Mouse (Mus musculus): ENCODE measurements around the gene Acsf3. TPM values are rescaled to one million over a fixed set of nuclear protein-coding genes. Genes with fewer than 3 reads are reported as not detected.

Acsf3 gene
- polyA plus RNA-seq, 1 experiment from 2014 or later = 14.6 TPM

GRCm38 (mm10) chr8:122763267-122763738, 12.0 kb upstream of the Acsf3 start:
- Histone ChIP-seq H3K27ac (replicated peaks; ENCODE audit: low read depth, low read length) (no peak overlapping the region), H3K36me3 (replicated peaks; ENCODE audit: control insufficient read depth, insufficient read depth, low read depth, low read length) (no peaks in the 10 kb centered on the region), H3K4me2 (ENCODE audit: low read depth, low read length) (no peak overlapping the region), H3K9ac (replicated peaks; ENCODE audit: low read length) (no peak overlapping the region), H3K9me3 (replicated peaks; ENCODE audit: control insufficient read depth, low read length) (no peaks in the 10 kb centered on the region), H3K27me3 (ENCODE audit: control insufficient read depth, insufficient read depth, low read length) (0 out of 2 replicates have a peak, but pooled peaks cover 2% of the 10 kb centered on the region), H3K4me3 (ENCODE audit: low read depth, low read length) (no peak overlapping the region), H3K4me1 (ENCODE audit: control insufficient read depth, insufficient read depth, low read length) (no peaks in the 10 kb centered on the region)
- no peak for DNase-seq (ENCODE audit: low spot score)
- ATAC-seq (replicated peaks; ENCODE audit: insufficient number of reproducible peaks, low FRiP score, low TSS enrichment, low read depth) = no peak
- WGBS = 82% methylated on average over 14 of the region's 14 CpGs

DNA sequence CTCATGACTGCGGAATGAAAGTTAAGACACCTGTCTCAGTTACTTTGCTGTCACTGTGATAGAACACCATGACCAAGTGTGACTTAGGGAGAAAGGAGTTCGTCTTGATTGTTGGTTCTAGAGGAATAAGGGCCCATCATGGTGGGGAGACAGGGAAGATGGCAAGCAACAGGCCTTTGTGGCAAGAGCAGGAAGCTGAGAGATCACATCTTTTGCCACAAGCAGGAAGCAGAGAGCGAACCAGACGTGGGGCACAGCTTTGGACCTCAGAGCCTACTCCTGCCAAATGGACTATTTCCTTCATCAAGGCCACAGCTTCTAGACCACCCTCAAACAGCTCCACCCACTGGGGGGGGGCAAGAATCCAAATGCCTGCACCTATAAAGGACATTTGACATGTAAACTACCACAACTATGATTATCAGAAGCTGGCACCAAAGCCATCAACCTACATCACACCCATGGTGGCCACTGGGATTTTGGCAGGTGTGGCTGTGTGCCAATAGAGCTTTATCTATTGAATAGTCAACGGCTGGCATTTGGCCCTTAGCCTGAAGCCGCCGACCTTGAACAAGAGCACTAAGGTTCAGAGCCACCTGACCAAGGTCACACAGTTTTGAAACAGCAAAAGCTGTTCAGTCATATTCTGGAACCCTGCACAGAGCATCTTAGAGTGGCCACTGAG, 10.4 kb upstream of the Acsf3 start:
- DNase-seq (ENCODE audit: low spot score) (no peak), ATAC-seq (replicated peaks; ENCODE audit: insufficient number of reproducible peaks, low FRiP score, low TSS enrichment, low read depth) (no peak)
- H3K36me3 ChIP-seq (replicated peaks; ENCODE audit: control insufficient read depth, insufficient read depth, low read depth, low read length) = no peaks in the 10 kb centered on the region
- H3K9me3 ChIP-seq (replicated peaks; ENCODE audit: control insufficient read depth, low read length) = no peaks in the 10 kb centered on the region
- no peak overlapping the region for H3K4me3 ChIP-seq (ENCODE audit: low read depth, low read length)
- 87% methylated on average over 7 of the region's 7 CpGs for WGBS
- no peak overlapping the region for H3K4me2 ChIP-seq (ENCODE audit: low read depth, low read length)
- 0 out of 2 replicates have a peak, but pooled peaks cover 2% of the 10 kb centered on the region for H3K27me3 ChIP-seq (ENCODE audit: control insufficient read depth, insufficient read depth, low read length)
- H3K9ac ChIP-seq (replicated peaks; ENCODE audit: low read length) = no peak overlapping the region
- no peak overlapping the region for H3K27ac ChIP-seq (replicated peaks; ENCODE audit: low read depth, low read length)
- no peaks in the 10 kb centered on the region for H3K4me1 ChIP-seq (ENCODE audit: control insufficient read depth, insufficient read depth, low read length)

DNA sequence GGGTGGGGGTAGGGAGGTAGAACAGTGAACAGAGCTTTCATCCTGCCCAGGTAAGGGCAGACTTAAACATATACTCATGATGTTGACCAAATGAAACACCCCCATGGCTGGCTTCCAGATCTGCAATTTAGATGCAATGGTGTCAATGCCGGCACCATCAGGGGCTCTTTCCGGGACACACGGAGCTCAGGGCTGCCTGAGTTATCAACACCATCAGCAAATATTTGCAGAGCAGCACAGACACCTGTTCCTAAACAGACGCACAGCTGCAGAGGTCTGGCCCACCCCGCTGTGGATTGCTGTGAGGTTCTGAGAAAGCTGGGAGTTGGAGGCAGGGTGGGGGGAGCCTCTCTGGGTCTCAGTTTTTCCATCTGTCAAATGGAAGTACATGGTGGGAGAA, 9.1 kb upstream of the Acsf3 start:
- H3K27me3 ChIP-seq (ENCODE audit: control insufficient read depth, insufficient read depth, low read length) = no peaks in the 10 kb centered on the region
- ATAC-seq (replicated peaks; ENCODE audit: insufficient number of reproducible peaks, low FRiP score, low TSS enrichment, low read depth) (no peak), DNase-seq (ENCODE audit: low spot score) (no peak)
- H3K36me3 ChIP-seq (replicated peaks; ENCODE audit: control insufficient read depth, insufficient read depth, low read depth, low read length) = no peaks in the 10 kb centered on the region
- no peak overlapping the region for H3K9ac ChIP-seq (replicated peaks; ENCODE audit: low read length)
- H3K4me1 ChIP-seq (ENCODE audit: control insufficient read depth, insufficient read depth, low read length) = no peaks in the 10 kb centered on the region
- 68% methylated on average over 5 of the region's 5 CpGs for WGBS
- no peak overlapping the region for H3K4me2 ChIP-seq (ENCODE audit: low read depth, low read length)
- no peak overlapping the region for H3K27ac ChIP-seq (replicated peaks; ENCODE audit: low read depth, low read length)
- no peaks in the 10 kb centered on the region for H3K9me3 ChIP-seq (replicated peaks; ENCODE audit: control insufficient read depth, low read length)
- no peak overlapping the region for H3K4me3 ChIP-seq (ENCODE audit: low read depth, low read length)

DNA sequence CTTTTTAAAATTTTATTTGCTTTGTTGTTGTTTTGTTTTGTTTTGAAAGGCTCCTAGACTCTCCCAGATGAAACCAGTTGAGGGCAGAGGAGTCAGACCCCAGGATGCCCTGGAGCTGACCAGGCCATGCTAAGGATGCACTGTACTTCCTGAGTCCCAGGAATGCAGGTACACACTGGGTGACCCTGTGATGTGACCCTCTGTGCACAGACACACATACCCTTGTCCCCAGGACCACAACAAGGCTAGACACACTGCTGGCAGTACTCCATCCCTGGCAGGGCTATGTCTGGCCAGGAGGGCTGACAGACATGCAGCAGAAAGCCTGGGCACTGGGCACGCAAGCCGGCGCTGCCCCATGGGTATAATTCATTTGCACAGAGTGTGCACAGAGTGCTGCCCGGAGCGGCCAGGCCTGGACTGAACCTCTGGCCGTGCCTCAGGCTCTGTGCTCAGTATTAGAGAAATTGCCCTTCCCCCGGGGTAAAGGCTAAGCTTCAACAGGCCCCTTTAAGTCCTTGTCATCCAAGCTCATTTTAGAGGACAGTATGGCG, 8.6 kb upstream of the Acsf3 start:
- 70% methylated on average over 8 of the region's 8 CpGs for WGBS
- Histone ChIP-seq H3K9me3 (replicated peaks; ENCODE audit: control insufficient read depth, low read length) (no peaks in the 10 kb centered on the region), H3K27ac (replicated peaks; ENCODE audit: low read depth, low read length) (no peak overlapping the region), H3K27me3 (ENCODE audit: control insufficient read depth, insufficient read depth, low read length) (no peaks in the 10 kb centered on the region), H3K36me3 (replicated peaks; ENCODE audit: control insufficient read depth, insufficient read depth, low read depth, low read length) (no peaks in the 10 kb centered on the region), H3K9ac (replicated peaks; ENCODE audit: low read length) (no peak overlapping the region), H3K4me1 (ENCODE audit: control insufficient read depth, insufficient read depth, low read length) (no peaks in the 10 kb centered on the region), H3K4me3 (ENCODE audit: low read depth, low read length) (no peak overlapping the region), H3K4me2 (ENCODE audit: low read depth, low read length) (no peak overlapping the region)
- ATAC-seq (replicated peaks; ENCODE audit: insufficient number of reproducible peaks, low FRiP score, low TSS enrichment, low read depth) (no peak), DNase-seq (ENCODE audit: low spot score) (no peak)

GRCm38 (mm10) chr8:122767229-122767628, 8.1 kb upstream of the Acsf3 start:
- H3K36me3 ChIP-seq (replicated peaks; ENCODE audit: control insufficient read depth, insufficient read depth, low read depth, low read length) = no peaks in the 10 kb centered on the region
- WGBS = 40% methylated on average over 9 of the region's 9 CpGs
- H3K27ac ChIP-seq (replicated peaks; ENCODE audit: low read depth, low read length) = no peak overlapping the region
- no peak overlapping the region for H3K9ac ChIP-seq (replicated peaks; ENCODE audit: low read length)
- DNase-seq (ENCODE audit: low spot score) = no peak
- no peak overlapping the region for H3K4me2 ChIP-seq (ENCODE audit: low read depth, low read length)
- H3K9me3 ChIP-seq (replicated peaks; ENCODE audit: control insufficient read depth, low read length) = no peaks in the 10 kb centered on the region
- H3K27me3 ChIP-seq (ENCODE audit: control insufficient read depth, insufficient read depth, low read length) = no peaks in the 10 kb centered on the region
- ATAC-seq (replicated peaks; ENCODE audit: insufficient number of reproducible peaks, low FRiP score, low TSS enrichment, low read depth) = no peak
- H3K4me1 ChIP-seq (ENCODE audit: control insufficient read depth, insufficient read depth, low read length) = no peaks in the 10 kb centered on the region
- no peak overlapping the region for H3K4me3 ChIP-seq (ENCODE audit: low read depth, low read length)

DNA sequence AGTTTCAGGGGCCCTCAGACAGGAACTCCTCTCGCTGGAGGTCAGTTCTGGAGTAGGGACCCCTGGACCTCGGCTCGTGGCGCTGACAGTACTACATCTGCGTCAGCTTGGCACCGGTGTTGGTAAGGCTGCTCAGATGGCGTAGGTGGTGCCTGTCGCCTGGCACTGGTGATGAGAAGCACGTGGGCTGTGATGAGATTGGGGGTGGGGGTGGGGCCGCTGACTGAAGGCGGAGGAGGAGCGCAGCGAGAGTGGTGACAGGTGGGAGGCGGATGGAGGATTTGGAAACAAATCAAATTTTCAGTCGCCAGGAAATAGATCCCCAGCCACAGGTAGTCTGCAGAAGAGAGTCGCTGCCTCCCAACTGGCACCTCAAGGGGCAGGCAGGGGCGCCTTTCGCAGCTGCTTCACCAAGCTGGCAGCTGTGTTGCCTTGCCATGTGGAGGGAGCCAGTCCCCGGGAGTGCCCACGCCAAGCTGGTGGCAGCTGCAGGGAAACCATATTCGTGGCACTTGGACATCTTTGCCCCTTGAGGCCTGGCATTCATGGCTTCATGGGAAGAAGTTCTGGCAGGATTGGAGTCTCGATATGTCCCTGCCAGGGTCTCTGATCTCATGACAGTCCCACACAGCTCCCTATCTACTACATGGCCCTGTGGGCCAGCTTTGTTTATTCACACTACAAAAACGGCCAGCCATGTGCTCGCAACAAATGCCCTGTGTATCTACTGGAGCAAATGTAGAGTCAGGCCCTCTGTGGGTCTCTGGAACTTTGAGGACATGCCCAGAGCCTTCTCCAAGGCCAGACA, 5.8 kb upstream of the Acsf3 start:
- no peak overlapping the region for H3K4me3 ChIP-seq (ENCODE audit: low read depth, low read length)
- H3K9ac ChIP-seq (replicated peaks; ENCODE audit: low read length) = no peak overlapping the region
- H3K4me2 ChIP-seq (ENCODE audit: low read depth, low read length) = no peak overlapping the region
- ATAC-seq (replicated peaks; ENCODE audit: insufficient number of reproducible peaks, low FRiP score, low TSS enrichment, low read depth) = no peak
- WGBS = 69% methylated on average over 24 of the region's 24 CpGs
- H3K9me3 ChIP-seq (replicated peaks; ENCODE audit: control insufficient read depth, low read length) = no peaks in the 10 kb centered on the region
- DNase-seq (ENCODE audit: low spot score) = no peak
- H3K4me1 ChIP-seq (ENCODE audit: control insufficient read depth, insufficient read depth, low read length) = no peaks in the 10 kb centered on the region
- H3K27ac ChIP-seq (replicated peaks; ENCODE audit: low read depth, low read length) = no peak overlapping the region
- no peaks in the 10 kb centered on the region for H3K27me3 ChIP-seq (ENCODE audit: control insufficient read depth, insufficient read depth, low read length)
- no peaks in the 10 kb centered on the region for H3K36me3 ChIP-seq (replicated peaks; ENCODE audit: control insufficient read depth, insufficient read depth, low read depth, low read length)

DNA sequence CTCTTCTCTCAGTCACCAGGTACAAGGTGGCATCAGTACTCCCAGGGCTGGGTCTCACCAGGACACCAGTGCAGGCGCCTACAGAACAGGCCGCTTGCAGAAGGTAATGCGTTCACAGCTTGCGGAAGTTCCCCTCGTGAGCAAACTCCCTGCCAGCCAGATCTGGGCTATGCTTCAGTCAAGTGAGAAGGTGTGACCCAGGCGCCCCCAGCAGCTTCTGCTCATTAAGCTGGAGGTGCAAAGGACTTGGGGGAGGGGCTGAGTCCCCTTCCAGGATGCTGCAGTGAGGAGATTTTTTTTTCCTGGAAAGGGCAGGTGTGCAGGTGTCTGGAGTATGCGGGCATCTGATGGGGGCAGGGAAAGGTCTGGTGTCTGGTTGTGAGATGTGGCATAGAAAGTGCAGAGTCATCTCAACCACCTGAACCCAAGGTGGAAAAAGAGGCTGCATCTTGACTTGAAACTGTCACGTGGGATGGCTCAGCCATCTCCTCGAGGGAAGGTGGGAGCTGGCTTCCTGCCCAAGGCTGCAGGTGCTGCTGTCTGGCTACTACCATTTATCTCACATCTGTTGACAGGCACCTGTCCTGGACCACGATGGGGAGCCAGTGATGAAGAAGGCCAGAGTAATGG, 2.7 kb upstream of the Acsf3 start:
- Histone ChIP-seq H3K4me3 (ENCODE audit: low read depth, low read length) (no peak overlapping the region), H3K27me3 (ENCODE audit: control insufficient read depth, insufficient read depth, low read length) (no peaks in the 10 kb centered on the region), H3K4me2 (ENCODE audit: low read depth, low read length) (no peak overlapping the region), H3K9me3 (replicated peaks; ENCODE audit: control insufficient read depth, low read length) (no peaks in the 10 kb centered on the region), H3K36me3 (replicated peaks; ENCODE audit: control insufficient read depth, insufficient read depth, low read depth, low read length) (no peaks in the 10 kb centered on the region), H3K4me1 (ENCODE audit: control insufficient read depth, insufficient read depth, low read length) (no peaks in the 10 kb centered on the region), H3K9ac (replicated peaks; ENCODE audit: low read length) (no peak overlapping the region), H3K27ac (replicated peaks; ENCODE audit: low read depth, low read length) (no peak overlapping the region)
- 39% methylated on average over 10 of the region's 10 CpGs for WGBS
- DNase-seq (ENCODE audit: low spot score) (no peak), ATAC-seq (replicated peaks; ENCODE audit: insufficient number of reproducible peaks, low FRiP score, low TSS enrichment, low read depth) (no peak)
